Mouse (Mus musculus) C2C12 (cell line): ENCODE measurements around the gene Arap1. TPM values are rescaled to one million over a fixed set of nuclear protein-coding genes. Genes with fewer than 3 reads are reported as not detected.

Source experiments
- H3K27me3 ChIP-seq: one replicate; pipeline ENCODE4 v1.6.1; 2011; ENCODE audit not compliant: control insufficient read depth, insufficient read depth, insufficient read length
- H3K36me3 ChIP-seq: one replicate; pipeline ENCODE4 v1.6.1; 2011; ENCODE audit not compliant: control insufficient read depth, insufficient read depth
- H3K4me3 ChIP-seq: one replicate; pipeline ENCODE4 v1.5.1; 2011; ENCODE audit warnings: mild to moderate bottlenecking, control low read depth; ENCODE audit not compliant: poor library complexity, insufficient read depth, severe bottlenecking
- H3K79me2 ChIP-seq: one replicate; pipeline ENCODE4 v1.6.1; 2011; ENCODE audit not compliant: control insufficient read depth, insufficient read depth
- H3K79me3 ChIP-seq: one replicate; pipeline ENCODE4 v1.6.1; 2011; ENCODE audit warnings: low read depth, control low read depth
- H3ac ChIP-seq: one replicate; pipeline ENCODE3; 2011; ENCODE audit warnings: low read depth; ENCODE audit not compliant: control insufficient read depth, insufficient read length
- CEBPB ChIP-seq: IDR thresholded peaks from one replicate; pipeline ENCODE4 v1.6.1; 2011; ENCODE audit warnings: low read depth, mild to moderate bottlenecking, control low read depth, moderate library complexity
- CTCF ChIP-seq: IDR thresholded peaks from one replicate; pipeline ENCODE4 v1.5.1; 2011; ENCODE audit not compliant: control insufficient read depth, insufficient read depth, insufficient read length
- FOSL1 ChIP-seq: IDR thresholded peaks from one replicate; pipeline ENCODE4 v1.8.0; 2011; ENCODE audit warnings: mild to moderate bottlenecking, low read length; ENCODE audit not compliant: poor library complexity, insufficient read depth, severe bottlenecking
- MAX ChIP-seq: IDR thresholded peaks from one replicate; pipeline ENCODE4 v1.6.1; 2011; ENCODE audit warnings: mild to moderate bottlenecking, control low read depth
- MYOD1 ChIP-seq: IDR thresholded peaks from one replicate; pipeline ENCODE4 v1.6.1; 2011; ENCODE audit warnings: low read depth; ENCODE audit not compliant: control insufficient read depth, insufficient read length
- MYOG ChIP-seq: IDR thresholded peaks from one replicate; pipeline ENCODE4 v1.6.1; 2011; ENCODE audit not compliant: control insufficient read depth, insufficient read length; ENCODE audit errors: extremely low read depth
- USF1 ChIP-seq: IDR thresholded peaks from one replicate; pipeline ENCODE4 v1.6.1; 2011; ENCODE audit warnings: low read depth, mild to moderate bottlenecking, control low read depth, moderate library complexity
- polyA plus RNA-seq: library from polyadenylated mRNA; unstranded; fragments of >200 nt; fragmentation: generic; extraction: Trizol; gene quantifications from one replicate; pipeline ENCODE4 v1.2.1, GENCODE M21; 2012; ENCODE audit warnings: missing spikeins

Gene Arap1
- polyA plus RNA-seq, 1 experiment: 21.6 TPM

- Histone ChIP-seq H3K79me3 (no peaks in the 10 kb centered on the region), H3ac (no peak overlapping the region), H3K36me3 (no peaks in the 10 kb centered on the region), H3K79me2 (no peaks in the 10 kb centered on the region), H3K4me3 (no peak overlapping the region), H3K27me3 (peaks cover 15% of the 10 kb centered on the region)
- TF ChIP-seq CTCF (no peak), CEBPB (no peak), MYOD1 (no peak), FOSL1 (no peak), MAX (no peak), MYOG (no peak), USF1 (no peak)
Measured at GRCm38 (mm10) chr7:101459923-101460607, 112.2 kb downstream of the Arap1 start.

- Histone ChIP-seq H3K79me2 (no peaks in the 10 kb centered on the region), H3ac (no peak overlapping the region), H3K27me3 (peaks cover 15% of the 10 kb centered on the region), H3K4me3 (no peak overlapping the region), H3K79me3 (no peaks in the 10 kb centered on the region), H3K36me3 (no peaks in the 10 kb centered on the region)
- TF ChIP-seq CEBPB: no peak
Measured at GRCm38 (mm10) chr7:101460608-101460957, 112.7 kb downstream of the Arap1 start.

- no peak overlapping the region for H3ac ChIP-seq
- no peaks in the 10 kb centered on the region for H3K79me2 ChIP-seq
- no peaks in the 10 kb centered on the region for H3K79me3 ChIP-seq
- TF ChIP-seq MYOD1 (no peak), MYOG (no peak), USF1 (no peak), MAX (no peak), FOSL1 (no peak), CTCF (no peak), CEBPB (no peak)
- H3K4me3 ChIP-seq: no peak overlapping the region
- H3K27me3 ChIP-seq: peaks cover 10% of the 10 kb centered on the region
- no peaks in the 10 kb centered on the region for H3K36me3 ChIP-seq
Measured at GRCm38 (mm10) chr7:101461571-101461970, 113.7 kb downstream of the Arap1 start.

Other genes with a start within 250 kb of the Arap1 start
- 8.3 TPM for gene Atg16l2, start 45.8 kb upstream of the Arap1 start, polyA plus RNA-seq
- gene Stard10, start 31.0 kb upstream of the Arap1 start, polyA plus RNA-seq: 10.9 TPM
- not detected for gene Gm45837, start 62.8 kb downstream of the Arap1 start, polyA plus RNA-seq
- gene Pde2a, start 73.6 kb downstream of the Arap1 start, polyA plus RNA-seq: 2.9 TPM
- not detected for gene Art2b, start 237.5 kb downstream of the Arap1 start, polyA plus RNA-seq